Mouse (Mus musculus): ENCODE data around the gene Scgb1b30.

GRCm38 (mm10) chr7:34132355-34133079 is 37.3 kb downstream of the Scgb1b30 start:
- TF ChIP-seq CTCF (IDR thresholded peaks at IDR 0.05; ENCODE audit: borderline replicate concordance, control insufficient read depth, extremely low read depth, insufficient read depth, low read length, poor library complexity) (no peak), POLR2A (IDR thresholded peaks at IDR 0.05; ENCODE audit: control insufficient read depth, extremely low read depth, insufficient read depth, low read length, poor library complexity) (no peak)

All from thymus, adult 2 months (tissue).